Mouse (Mus musculus) megakaryocyte, embryonic 14.5 days (primary cell): ENCODE data around the gene Ift20.

Experiments used
- FLI1 ChIP-seq: IDR thresholded peaks from 2 replicates; pipeline ENCODE4 v1.6.1; 2012; ENCODE audit warnings: low read length, inconsistent platforms, mixed read lengths
- GATA1 ChIP-seq: IDR thresholded peaks from 3 replicates; pipeline ENCODE4 v1.6.1; 2012; ENCODE audit warnings: mixed read lengths, low read length, inconsistent platforms, borderline replicate concordance

GRCm38 (mm10) chr11:78571854-78572253, 35.7 kb downstream of the Ift20 start:
- TF ChIP-seq GATA1 (no peak), FLI1 (no peak)
